18 mouse cellular contexts compared by ENCODE assay signal in genomic region chr1:77206535-77206934, GRCm38 (mm10).
A peak's percentile ranks its signal among the peaks of the same experiment; 100 is the strongest.
DNase-seq lines count a peak whose midpoint lies in the region; ATAC-seq lines count a peak whose summit lies in the region.
"Had no signal": no experiment of that assay in that cellular context is flagged by ENCODE, and none has a peak within 500 bp of the region (broad histone marks: within the 10 kb centered on the region; RNA-seq: fewer than 3 reads in every experiment).

No protein-coding gene starts in this region.

- 64% methylated on average over 1 of the region's 1 CpGs for WGBS in kidney, embryonic 15.5 days
- WGBS in intestine, embryonic 15.5 days, result 58% methylated on average over 1 of the region's 1 CpGs

- H3K9ac ChIP-seq in kidney, embryonic 15.5 days, result no peak overlapping the region
- no peak overlapping the region for H3K9ac ChIP-seq in intestine, embryonic 15.5 days
- H3K9ac ChIP-seq: embryonic facial prominence, embryonic 13.5 days; forebrain, embryonic 12.5 days; heart, embryonic 12.5 days had no signal

- no peaks in the 10 kb centered on the region for H3K9me3 ChIP-seq in kidney, embryonic 15.5 days (replicated peaks)
- H3K9me3 ChIP-seq in intestine, embryonic 15.5 days, result no peaks in the 10 kb centered on the region
- H3K9me3 ChIP-seq: embryonic facial prominence, embryonic 13.5 days; forebrain, embryonic 12.5 days; heart, embryonic 12.5 days; hindbrain, embryonic 10.5 days had no signal

- H3K4me3 ChIP-seq in kidney, embryonic 15.5 days (replicated peaks), result no peak overlapping the region
- H3K4me3 ChIP-seq in intestine, embryonic 15.5 days (replicated peaks), result no peak overlapping the region
- H3K4me3 ChIP-seq: embryonic facial prominence, embryonic 13.5 days; forebrain, embryonic 12.5 days; heart, embryonic 12.5 days; hindbrain, embryonic 10.5 days had no signal

- 0 out of 2 replicates have a peak, but pooled peaks have one; percentile 40 for ATAC-seq in kidney, embryonic 15.5 days (replicated peaks; ENCODE audit: low FRiP score)
- peak; percentile 82 for ATAC-seq in intestine, embryonic 15.5 days
- ATAC-seq: activated CD4-positive, CD25-positive, alpha-beta regulatory T cell, adult 4 months; forebrain, embryonic 16.5 days had no signal

- 0 out of 2 replicates have a peak, but pooled peaks cover 6% of the 10 kb centered on the region for H3K4me1 ChIP-seq in kidney, embryonic 15.5 days
- no peaks in the 10 kb centered on the region for H3K4me1 ChIP-seq in intestine, embryonic 15.5 days (replicated peaks)
- H3K4me1 ChIP-seq: forebrain, embryonic 12.5 days; heart, embryonic 12.5 days; hindbrain, embryonic 10.5 days had no signal

- no peaks in the 10 kb centered on the region for H3K27me3 ChIP-seq in kidney, embryonic 15.5 days
- no peaks in the 10 kb centered on the region for H3K27me3 ChIP-seq in intestine, embryonic 15.5 days (replicated peaks)
- H3K27me3 ChIP-seq: embryonic facial prominence, embryonic 13.5 days; forebrain, embryonic 12.5 days; heart, embryonic 12.5 days had no signal

- H3K4me2 ChIP-seq in kidney, embryonic 15.5 days, result no peak overlapping the region
- H3K4me2 ChIP-seq in intestine, embryonic 15.5 days (replicated peaks), result no peak overlapping the region
- H3K4me2 ChIP-seq: embryonic facial prominence, embryonic 13.5 days; forebrain, embryonic 12.5 days; heart, embryonic 12.5 days had no signal

- no peaks in the 10 kb centered on the region for H3K36me3 ChIP-seq in kidney, embryonic 15.5 days
- no peaks in the 10 kb centered on the region for H3K36me3 ChIP-seq in intestine, embryonic 15.5 days
- H3K36me3 ChIP-seq: embryonic facial prominence, embryonic 13.5 days; forebrain, embryonic 12.5 days; heart, embryonic 12.5 days; hindbrain, embryonic 10.5 days had no signal

- peak; percentile 45 for DNase-seq in kidney, adult 11 months
- no peak for DNase-seq in kidney, postnatal 10 days
- no peak for DNase-seq in kidney, adult 18-20 months
- DNase-seq in yolk sac, embryonic 10.5 days (ENCODE audit: low spot score), result peak; percentile 30
- DNase-seq in left cerebral cortex, adult 18-20 months (ENCODE audit: low spot score in 2 of 2), result no peak
- DNase-seq: adrenal gland, postnatal 14 days; cerebellum, adult 11-12 months; cerebellum, adult 9-11 months; cerebellum, postnatal 36 days; gastrocnemius, postnatal 14 days had no signal

- no peak overlapping the region for H3K27ac ChIP-seq in kidney, embryonic 15.5 days
- H3K27ac ChIP-seq in intestine, embryonic 15.5 days, result no peak overlapping the region
- H3K27ac ChIP-seq: embryonic facial prominence, embryonic 13.5 days; forebrain, embryonic 12.5 days; hindbrain, embryonic 10.5 days had no signal

Comparison
In these comparisons a context has a peak if more than half of its experiments do, and no peak if none do; other contexts are left out.
1. DNase-seq: peak in kidney, adult 11 months (single experiment) and yolk sac, embryonic 10.5 days (single experiment); none in kidney, postnatal 10 days (single experiment), kidney, adult 18-20 months (single experiment) and left cerebral cortex, adult 18-20 months (0 of 2).